Mouse (Mus musculus) T-cell, adult 66 days (primary cell): ENCODE measurements around the gene Fam114a1. TPM values are rescaled to one million over a fixed set of nuclear protein-coding genes. Genes with fewer than 3 reads are reported as not detected.

Source experiments
- total RNA-seq, 2 experiments: library from RNA; stranded (reverse); gene quantifications; 3 replicates in 1 of 2; 4 replicates in 1 of 2; pipeline ENCODE4 v1.2.4; 2023

Gene Fam114a1
- 1 to 10 TPM in 1 of 2 experiments, under 1 TPM in 1; 0.80 to 2.2 TPM for total RNA-seq

DNA sequence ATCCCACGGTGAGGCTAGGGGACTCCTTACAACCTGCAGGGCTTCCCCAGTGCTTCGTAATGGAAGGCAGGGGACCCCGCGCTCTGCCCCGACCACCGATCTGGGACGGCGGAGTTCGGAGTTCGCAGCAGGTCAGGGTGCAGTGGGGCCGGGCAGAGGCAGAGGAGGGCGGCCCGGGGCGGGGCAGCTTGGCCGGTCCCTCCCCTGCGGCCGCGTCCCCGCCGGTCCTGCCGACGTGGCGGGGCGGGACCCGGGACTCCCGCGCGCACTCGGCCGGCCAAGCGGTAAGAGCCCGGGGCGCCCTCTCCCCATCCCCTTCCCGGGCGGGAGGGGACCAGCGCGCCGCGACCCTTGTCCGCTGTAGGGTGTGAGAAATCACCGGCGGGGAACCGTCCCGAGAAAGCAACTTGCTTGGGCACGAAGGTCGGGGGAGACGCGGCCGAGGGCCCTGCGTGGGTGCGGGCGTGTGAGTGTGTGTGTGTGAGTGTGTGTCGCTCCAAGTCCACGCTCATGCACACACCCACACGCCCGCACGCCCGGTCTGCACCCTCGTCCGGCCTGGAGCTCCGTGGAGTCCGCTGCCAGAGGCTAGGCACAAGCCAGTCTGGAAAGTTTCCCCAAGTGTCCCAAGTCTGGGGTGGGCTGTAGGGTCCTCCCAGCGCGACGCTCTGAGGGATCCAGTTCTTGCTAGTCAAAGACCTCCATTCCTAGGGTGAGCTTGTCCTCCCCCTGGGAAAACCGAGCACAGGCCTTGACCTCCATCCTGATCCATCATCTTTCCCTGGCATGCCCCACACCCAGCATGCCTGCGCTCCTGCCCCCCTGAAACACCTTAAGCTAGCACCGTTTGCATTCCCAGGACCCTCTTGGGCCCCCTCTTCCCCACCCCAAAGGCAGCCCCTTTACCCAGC is at the start of gene Fam114a1:
Fam114a1 (plus strand) TSS at position 211 of the 911 bp plus-strand sequence.

DNA sequence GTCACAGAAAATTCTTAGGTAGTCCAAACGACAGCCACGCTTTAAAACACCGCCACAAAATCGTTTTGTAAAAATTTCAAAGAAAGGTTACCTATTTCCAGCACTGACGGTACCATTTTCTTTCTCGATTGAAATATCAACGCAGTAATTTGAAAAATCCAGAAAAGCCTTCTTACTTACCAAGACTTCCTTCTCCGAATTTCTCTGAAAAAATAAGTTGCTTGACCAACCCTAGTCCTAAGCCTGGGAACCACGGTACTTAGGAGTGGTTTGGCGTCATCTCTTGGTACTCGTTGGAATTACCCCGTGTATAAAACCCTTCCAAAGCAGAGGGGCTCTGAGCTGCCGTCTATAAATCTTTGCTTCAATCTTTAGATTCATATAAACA is 10.0 kb upstream of the Fam114a1 start, which contains the start of gene Tlr6:
Tlr6 (minus strand) TSS at position 255 of the 388 bp plus-strand sequence.

Other genes starting within 250 kb of the Fam114a1 start
- 100 to 1,000 TPM; 279 to 323 TPM for gene Klf3, start 166.7 kb upstream of the Fam114a1 start, total RNA-seq
- 10 to 100 TPM; 37.8 to 47.5 TPM for gene Tlr1, start 36.5 kb upstream of the Fam114a1 start, total RNA-seq
- 1 to 10 TPM; 6.6 to 8.3 TPM for gene Tlr6, start 10.0 kb upstream of the Fam114a1 start, total RNA-seq
- 10 to 100 TPM; 22.8 to 25.8 TPM for gene Tmem156, start 122.1 kb downstream of the Fam114a1 start, total RNA-seq
- 10 to 100 TPM; 13.2 to 14.0 TPM for gene Klhl5, start 137.5 kb downstream of the Fam114a1 start, total RNA-seq
- gene Wdr19, start 229.6 kb downstream of the Fam114a1 start, total RNA-seq, result 1 to 10 TPM; 3.1 to 3.7 TPM